Mouse (Mus musculus) myocyte (in vitro differentiated cells): ENCODE measurements around the gene Herc3.

ENCODE experiments used
- POLR2A ChIP-seq: IDR thresholded peaks from one replicate; pipeline ENCODE4 v1.6.1; 2011; ENCODE audit warnings: low read depth, mild to moderate bottlenecking, control low read depth, moderate library complexity; ENCODE audit not compliant: insufficient read length
- POLR2AphosphoS2 ChIP-seq: IDR thresholded peaks from one replicate; pipeline ENCODE4 v1.6.1; 2011; ENCODE audit warnings: low read depth, control low read depth; ENCODE audit not compliant: insufficient read length

DNA sequence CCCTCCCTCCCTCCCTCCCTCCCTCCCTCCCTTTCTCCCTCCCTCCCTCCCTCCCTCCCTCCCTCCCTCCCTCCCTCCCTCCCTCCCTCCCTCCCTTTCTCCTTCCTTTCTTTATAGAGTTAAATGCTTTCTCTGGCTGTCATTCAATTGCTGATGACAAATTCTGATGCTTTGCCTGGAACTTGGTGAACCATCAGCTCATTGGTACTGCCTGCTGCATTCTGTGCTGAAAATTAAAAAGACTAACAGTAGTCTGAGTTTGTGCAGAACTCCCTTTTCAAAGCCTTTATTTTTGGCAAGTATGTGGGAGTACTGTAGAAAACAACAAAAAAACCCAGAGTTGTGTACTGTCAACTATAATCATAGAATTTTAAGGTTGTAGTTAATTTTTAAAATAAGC is 16.9 kb upstream of the Herc3 start:
- TF ChIP-seq POLR2AphosphoS2 (no peak), POLR2A (no peak)
